Mouse (Mus musculus) stomach, postnatal 0 days (tissue): Measurements from ENCODE around the gene Ly6g6c.

Experiments used
- CTCF ChIP-seq: IDR thresholded peaks from 2 replicates; pipeline ENCODE4 v1.5.1; 2016; ENCODE audit warnings: antibody characterized with exemption, low read depth, mild to moderate bottlenecking, moderate library complexity
- EP300 ChIP-seq: optimal IDR thresholded peaks from 2 replicates; pipeline ENCODE3; 2016; ENCODE audit warnings: antibody characterized with exemption

DNA sequence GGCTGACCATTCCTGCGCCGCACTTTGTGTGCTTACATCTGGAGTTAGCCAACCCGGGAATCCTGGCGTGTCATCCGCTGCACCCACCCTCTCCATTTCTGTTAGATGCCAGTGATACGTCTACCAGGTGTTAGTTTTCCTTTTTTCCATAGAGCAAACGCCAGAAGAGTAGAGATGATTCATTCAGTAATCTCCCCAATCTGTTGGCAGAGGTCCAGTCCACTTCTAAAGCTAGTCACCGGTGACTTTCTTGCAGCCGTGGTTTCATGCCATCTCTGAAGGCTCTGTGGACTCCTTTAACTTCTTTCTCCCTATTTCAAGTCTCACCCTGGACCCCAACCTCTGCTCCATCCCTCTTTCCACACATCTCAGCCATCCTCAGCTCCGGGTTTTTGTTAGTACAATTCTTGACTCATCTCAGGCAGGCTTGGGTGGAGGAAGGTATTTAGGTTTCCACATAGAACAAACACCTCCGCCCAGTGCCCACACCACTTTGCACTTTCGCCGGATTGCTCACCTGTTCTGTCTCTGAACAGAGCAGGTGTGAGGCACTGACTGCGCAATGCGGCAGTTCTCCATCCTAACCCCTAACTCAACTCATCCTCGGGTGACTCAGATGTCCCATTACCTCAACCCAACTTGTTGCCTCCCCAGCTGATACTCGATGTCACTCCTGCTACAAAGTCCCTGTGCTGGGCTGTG lies 3.2 kb downstream of the Ly6g6c start:
- TF ChIP-seq EP300 (no peak), CTCF (no peak)
